17 mouse cellular contexts compared by ENCODE assay signal in the genomic region with DNA sequence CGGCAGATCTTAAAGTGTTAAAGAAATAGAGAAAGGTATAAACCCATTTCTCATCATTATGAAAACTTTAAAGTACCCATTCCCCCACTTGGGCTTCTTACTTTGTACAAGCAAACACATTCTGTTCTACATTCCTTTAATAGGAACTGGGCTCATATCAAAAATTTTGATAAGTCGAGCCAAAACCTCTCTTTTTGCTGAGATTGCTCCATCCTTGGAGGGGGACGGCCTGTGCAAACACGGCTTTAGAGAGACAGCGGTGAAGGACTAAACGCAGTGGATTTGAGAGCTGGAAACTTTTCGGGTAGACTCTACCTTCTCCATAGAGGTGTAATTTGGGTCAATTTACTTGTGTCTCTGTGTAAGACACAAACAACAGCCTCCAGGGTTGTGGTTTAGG. TPM values are rescaled to one million over a fixed set of nuclear protein-coding genes. Genes with fewer than 3 reads are reported as not detected.
A peak's percentile ranks its signal among the peaks of the same experiment; 100 is the strongest.
DNase-seq lines count a peak whose midpoint lies in the region; ATAC-seq and TF ChIP-seq lines count a peak whose summit lies in the region.
"Had no signal": no experiment of that assay in that cellular context is flagged by ENCODE, and none has a peak within 500 bp of the region (broad histone marks: within the 10 kb centered on the region; RNA-seq: fewer than 3 reads in every experiment).

No protein-coding gene starts in this region.

- 74% methylated on average over 7 of the region's 7 CpGs for WGBS in liver, embryonic 11.5 days

- ATAC-seq in liver, embryonic 11.5 days (replicated peaks; ENCODE audit: low FRiP score), result no peak
- peak; percentile 3; the same call in 1 of the 2 replicates for ATAC-seq in granulocyte monocyte progenitor cell, adult 5-6 weeks (replicated peaks; ENCODE audit: poor library complexity, severe bottlenecking)
- ATAC-seq: activated CD4-positive, CD25-positive, alpha-beta regulatory T cell, adult 4 months had no signal

- H3K36me3 ChIP-seq in liver, embryonic 11.5 days (ENCODE audit: control insufficient read depth, insufficient read depth, low read length), result no peaks in the 10 kb centered on the region
- H3K36me3 ChIP-seq: forebrain, embryonic 10.5 days; heart, embryonic 15.5 days; liver, embryonic 15.5 days had no signal

- no peaks in the 10 kb centered on the region for H3K27me3 ChIP-seq in liver, embryonic 11.5 days (replicated peaks; ENCODE audit: control insufficient read depth, insufficient read depth, low read length)
- H3K27me3 ChIP-seq: heart, embryonic 15.5 days; liver, embryonic 15.5 days had no signal

- no peak overlapping the region for H3K4me2 ChIP-seq in liver, embryonic 11.5 days
- H3K4me2 ChIP-seq: heart, embryonic 15.5 days; liver, embryonic 15.5 days; midbrain, embryonic 11.5 days had no signal

- no peak overlapping the region for H3K27ac ChIP-seq in liver, embryonic 11.5 days (ENCODE audit: low read depth, low read length)
- no peak overlapping the region for H3K27ac ChIP-seq in left cerebral cortex, adult 2 months
- H3K27ac ChIP-seq: forebrain, embryonic 10.5 days; heart, embryonic 15.5 days; liver, embryonic 15.5 days had no signal

- H3K4me3 ChIP-seq in liver, embryonic 11.5 days (ENCODE audit: low read depth, low read length), result no peak overlapping the region
- H3K4me3 ChIP-seq in left cerebral cortex, adult 2 months, result no peak overlapping the region
- H3K4me3 ChIP-seq: forebrain, embryonic 10.5 days; heart, embryonic 15.5 days; liver, embryonic 15.5 days had no signal

- no peak overlapping the region for H3K9ac ChIP-seq in liver, embryonic 11.5 days (ENCODE audit: low read depth, low read length)
- H3K9ac ChIP-seq: heart, embryonic 15.5 days; liver, embryonic 15.5 days had no signal

- intact Hi-C loops in heart, postnatal 25 days (cut with DNase I), result no loop called here
- intact Hi-C loops in left cerebral cortex, adult 2 months (cut with DNase I), result no loop called here

- no peaks in the 10 kb centered on the region for H3K9me3 ChIP-seq in liver, embryonic 11.5 days (ENCODE audit: control insufficient read depth, low read length)
- H3K9me3 ChIP-seq: forebrain, embryonic 10.5 days; heart, embryonic 15.5 days; liver, embryonic 15.5 days had no signal

- H3K4me1 ChIP-seq in liver, embryonic 11.5 days (replicated peaks; ENCODE audit: control insufficient read depth, insufficient read depth, low read length), result no peaks in the 10 kb centered on the region
- H3K4me1 ChIP-seq: heart, embryonic 15.5 days; liver, embryonic 15.5 days had no signal

- DNase-seq in heart, adult 18-20 months, result peak; percentile 43 to 45
- no peak for DNase-seq in heart, postnatal 25 days (ENCODE audit: low spot score)
- peak; percentile 6 for DNase-seq in liver, embryonic 11.5 days (ENCODE audit: low spot score)
- DNase-seq in liver, result no peak
- peak; percentile 7 for DNase-seq in ovary, postnatal 14 days (ENCODE audit: low spot score)
- DNase-seq in left cerebral cortex, adult 2 months (ENCODE audit: extremely low spot score in 1 of 2, low spot score in 2 of 2), result no peak
- no peak for DNase-seq in adrenal gland, adult 8-10 months
- DNase-seq: cerebellum, adult 9-11 months; spleen, adult 18-20 months; thymus, adult 18-20 months had no signal

- no peak for TF ChIP-seq CTCF in left cerebral cortex, adult 2 months (IDR thresholded peaks at IDR 0.05)

RNA-seq across cellular contexts. Expression of gene Rgsl1, which starts 41.3 kb away (rescaled TPM):
- total RNA-seq in heart, adult 18-20 months (2021), result not detected
- total RNA-seq in heart, postnatal 25 days (2021), result under 1 TPM in 1 of 2 experiments, not detected in 1; 0.11 TPM
- 0.07 TPM in 1 of 2 replicates, not detected in the other for polyA plus RNA-seq in liver, embryonic 11.5 days (2014; fragmentation: Nextera tagmentation; extraction: Ambion mirVana)
- total RNA-seq in granulocyte monocyte progenitor cell, adult 5-6 weeks (2014; fragmentation: Nextera tagmentation), result not detected in 2 replicates
- total RNA-seq in granulocyte monocyte progenitor cell, adult 5-6 weeks (2017), result not detected in 2 replicates
- 1 to 10 TPM; 1.7 to 2.6 TPM for total RNA-seq in left cerebral cortex, adult 2 months (2021)
- total RNA-seq in adrenal gland, adult 8-10 months (2022), result under 1 TPM in 3 of 4 experiments, not detected in 1; 0.10 to 0.65 (median 0.62) TPM
- total RNA-seq: MEL had no signal
- polyA plus RNA-seq: activated CD4-positive, CD25-positive, alpha-beta regulatory T cell, adult 4 months; forebrain, embryonic 10.5 days; heart, embryonic 15.5 days; liver, embryonic 15.5 days; midbrain, embryonic 11.5 days had no signal

RNA-seq across cellular contexts. Expression of gene Rnasel, which starts 53.5 kb away (rescaled TPM):
- 1 to 10 TPM; 2.8 to 5.0 TPM for total RNA-seq in heart, adult 18-20 months (2021)
- total RNA-seq in heart, postnatal 25 days (2021), result 1 to 10 TPM; 5.8 to 6.1 TPM
- 5.4 and 7.2 TPM in 2 replicates for polyA plus RNA-seq in liver, embryonic 11.5 days (2014; fragmentation: Nextera tagmentation; extraction: Ambion mirVana)
- total RNA-seq in granulocyte monocyte progenitor cell, adult 5-6 weeks (2014; fragmentation: Nextera tagmentation), result 35.9 and 55.9 TPM in 2 replicates
- 52.3 and 72.8 TPM in 2 replicates for total RNA-seq in granulocyte monocyte progenitor cell, adult 5-6 weeks (2017)
- total RNA-seq in left cerebral cortex, adult 2 months (2021), result 10 to 100 TPM; 10.9 to 12.5 TPM
- total RNA-seq in adrenal gland, adult 8-10 months (2022), result 10 to 100 TPM in 3 of 4 experiments, 1 to 10 TPM in 1; 9.7 to 25.3 (median 16.9) TPM

Comparison
In these comparisons a context has a peak if more than half of its experiments do, and no peak if none do; other contexts are left out.
1. DNase-seq: peak in heart, adult 18-20 months (2 of 2), liver, embryonic 11.5 days (single experiment) and ovary, postnatal 14 days (single experiment); none in heart, postnatal 25 days (single experiment), liver (single experiment), left cerebral cortex, adult 2 months (0 of 2) and adrenal gland, adult 8-10 months (single experiment).